Mouse (Mus musculus): ENCODE measurements at regions not wholly inside any gene's neighbourhood (a gene's known extent, or its start where the extent isn't known, plus 50 kb on each side); places are given as distances from the start of the nearest gene placed in this dataset.

DNA sequence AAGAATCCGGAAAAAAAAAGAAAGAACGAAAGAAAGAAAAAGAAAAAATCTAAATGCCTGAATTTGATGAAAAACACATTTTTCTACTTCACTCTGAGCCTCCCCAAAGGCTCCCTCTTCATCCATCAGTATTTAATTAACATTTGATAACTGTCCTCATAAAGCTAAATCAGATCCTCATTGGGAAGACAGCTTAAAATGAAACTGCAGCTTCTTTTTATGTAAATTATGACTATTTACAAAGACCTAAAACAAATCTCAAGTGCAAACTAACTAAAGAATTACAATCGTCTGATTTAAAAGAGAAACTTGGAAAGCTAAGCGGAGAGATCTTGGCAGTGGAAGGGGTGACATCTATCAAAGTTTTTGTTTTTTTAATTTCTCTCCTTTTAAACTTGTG is 481.4 kb upstream of the Intu start:
- in situ Hi-C loops (cut with MseI, MboI), result no loop called here

DNA sequence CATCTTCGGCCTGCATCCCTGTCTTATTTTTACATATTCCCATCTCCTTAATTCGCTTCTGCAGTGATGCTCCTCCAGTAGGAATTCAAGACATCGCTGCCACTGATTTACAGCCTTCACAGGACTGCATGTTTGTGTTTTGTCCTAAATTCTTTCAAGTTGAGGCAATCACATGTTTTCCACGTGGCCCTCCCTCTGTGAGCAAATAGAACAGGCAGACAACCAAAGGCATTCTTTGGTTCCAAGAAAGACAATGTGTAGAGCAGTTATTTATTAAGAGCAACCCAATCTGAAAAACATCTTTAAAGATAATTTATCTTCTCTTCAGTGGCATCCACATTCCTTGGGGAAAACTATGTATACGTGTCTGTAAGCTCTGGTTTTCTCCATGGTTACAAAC is 472.8 kb upstream of the Intu start:
- in situ Hi-C loops (cut with MseI, MboI), result no loop called here

DNA sequence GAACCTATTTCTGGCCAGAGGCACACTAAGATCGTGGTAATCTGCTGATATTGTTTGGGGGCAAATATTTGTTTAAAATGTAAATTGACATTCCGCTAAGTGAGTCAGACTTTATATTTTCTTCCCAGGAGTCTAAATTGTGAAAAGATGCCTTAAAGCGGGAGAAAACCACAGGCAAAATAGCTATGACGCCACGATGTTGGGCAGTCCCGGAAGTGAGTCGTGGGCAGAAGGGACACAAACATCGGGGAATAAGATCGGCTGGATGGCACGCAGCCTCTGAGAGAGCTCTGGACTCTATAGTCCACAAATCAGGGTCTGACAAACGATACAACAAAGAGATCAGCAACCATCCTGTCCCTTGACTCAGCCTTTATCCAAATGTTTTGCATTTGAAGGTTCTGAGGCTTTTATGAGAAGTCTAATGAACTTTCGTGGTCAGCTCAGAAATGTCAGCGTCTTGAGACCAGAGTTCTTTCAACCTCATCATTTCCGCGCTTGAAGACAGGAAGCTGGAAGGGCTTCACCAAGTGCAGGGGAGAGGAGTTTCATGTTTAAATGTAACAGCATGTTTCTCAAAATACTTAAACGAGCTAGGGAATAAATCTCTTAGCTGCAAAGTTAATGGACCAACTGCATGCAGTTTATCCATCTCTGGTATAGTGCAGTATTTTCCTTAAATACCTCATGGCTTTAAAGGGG is 472.2 kb upstream of the Intu start:
- in situ Hi-C loops (cut with MseI, MboI), result no loop called here

DNA sequence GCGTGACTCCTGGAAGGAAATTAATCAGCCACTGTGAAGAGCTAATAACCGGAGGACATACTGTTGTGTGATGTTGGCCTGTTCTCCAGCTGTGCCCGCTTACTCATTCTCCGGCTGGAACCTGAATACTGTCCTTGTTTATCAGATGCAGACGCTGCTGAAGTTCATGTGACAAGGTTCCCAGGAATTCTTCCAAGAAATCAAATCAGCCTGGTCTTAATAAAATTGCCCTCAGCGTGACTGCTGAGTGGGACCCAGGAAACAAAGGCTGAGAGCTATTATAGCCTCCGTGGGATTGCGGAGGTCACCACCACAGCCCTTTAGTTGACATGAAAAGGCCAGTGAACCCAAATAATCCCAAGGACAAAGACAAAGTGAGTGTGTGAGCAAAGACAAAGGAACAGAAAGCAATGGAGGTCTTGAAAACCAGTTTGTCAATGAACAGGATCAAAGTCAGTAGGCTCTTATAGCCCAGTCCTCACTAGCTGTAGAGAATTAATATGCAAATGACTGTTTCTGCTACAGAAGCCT is 460.9 kb upstream of the Intu start:
- in situ Hi-C loops (cut with MseI, MboI), result no loop called here

DNA sequence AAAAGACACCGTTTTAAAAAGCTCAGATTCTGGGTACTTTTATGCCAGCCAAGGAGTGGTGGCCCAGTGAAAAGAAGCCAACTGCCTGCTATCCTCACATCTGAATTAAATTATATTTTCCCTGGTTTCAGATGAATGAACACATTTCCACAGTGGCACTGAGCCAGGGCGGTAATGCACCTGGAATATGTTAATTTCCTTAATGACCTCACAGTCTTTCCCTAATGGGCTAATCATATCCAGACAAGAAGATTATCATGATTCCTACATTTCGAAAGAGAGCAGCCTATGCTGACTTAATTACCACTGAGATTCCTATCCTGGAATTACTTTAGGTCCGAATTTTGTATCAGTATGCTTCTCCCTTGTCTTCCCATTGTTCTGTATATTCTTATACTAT is 454.3 kb upstream of the Intu start:
- in situ Hi-C loops (cut with MseI, MboI), result no loop called here

DNA sequence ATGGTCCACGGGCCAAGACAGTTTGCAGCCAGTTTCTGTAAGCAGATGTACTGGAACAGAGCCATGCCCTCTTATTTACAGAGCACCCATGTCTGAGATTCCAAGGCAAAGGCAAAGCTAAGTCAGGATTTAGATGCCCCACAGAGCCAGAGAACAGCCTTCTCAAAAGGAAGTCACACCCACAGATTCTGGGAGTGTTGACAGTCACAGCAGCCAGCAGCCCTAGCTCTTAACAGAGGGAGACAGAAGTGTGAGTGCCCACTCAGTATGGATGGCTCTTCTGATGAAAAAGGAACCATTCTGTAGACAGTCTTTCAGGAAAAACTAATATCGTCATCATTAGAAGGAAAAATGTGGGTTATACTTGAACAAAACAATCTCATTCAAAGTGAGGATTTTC is 446.0 kb upstream of the Intu start:
- in situ Hi-C loops (cut with MseI, MboI), result no loop called here

DNA sequence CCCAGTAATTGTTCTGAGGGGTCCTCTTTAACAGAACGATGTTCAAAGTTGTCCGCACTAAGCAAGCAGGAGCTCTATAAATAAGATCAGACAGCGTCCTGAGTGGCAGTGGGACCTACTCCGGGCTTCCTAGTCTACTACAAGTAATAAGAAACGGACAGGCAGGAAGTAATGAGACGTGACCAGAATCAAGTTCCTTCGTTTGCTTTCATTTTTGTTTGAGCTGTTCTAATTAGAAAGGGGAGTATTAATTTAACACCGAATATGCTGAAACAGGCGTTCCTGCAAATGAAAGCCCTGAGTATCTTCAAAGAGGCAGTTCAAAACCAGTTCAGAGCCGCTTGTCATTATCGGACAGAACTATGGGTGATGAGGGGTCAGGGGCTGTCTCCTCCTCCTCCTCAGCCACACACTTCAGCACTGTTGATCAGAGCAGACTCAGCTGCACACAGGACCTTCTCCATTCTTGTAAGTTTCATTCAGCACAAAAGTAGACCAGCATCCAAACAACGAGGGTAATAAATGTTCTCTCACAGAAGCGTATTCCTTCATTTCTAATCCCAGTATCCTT is 439.2 kb upstream of the Intu start:
- in situ Hi-C loops (cut with MseI, MboI), result no loop called here

DNA sequence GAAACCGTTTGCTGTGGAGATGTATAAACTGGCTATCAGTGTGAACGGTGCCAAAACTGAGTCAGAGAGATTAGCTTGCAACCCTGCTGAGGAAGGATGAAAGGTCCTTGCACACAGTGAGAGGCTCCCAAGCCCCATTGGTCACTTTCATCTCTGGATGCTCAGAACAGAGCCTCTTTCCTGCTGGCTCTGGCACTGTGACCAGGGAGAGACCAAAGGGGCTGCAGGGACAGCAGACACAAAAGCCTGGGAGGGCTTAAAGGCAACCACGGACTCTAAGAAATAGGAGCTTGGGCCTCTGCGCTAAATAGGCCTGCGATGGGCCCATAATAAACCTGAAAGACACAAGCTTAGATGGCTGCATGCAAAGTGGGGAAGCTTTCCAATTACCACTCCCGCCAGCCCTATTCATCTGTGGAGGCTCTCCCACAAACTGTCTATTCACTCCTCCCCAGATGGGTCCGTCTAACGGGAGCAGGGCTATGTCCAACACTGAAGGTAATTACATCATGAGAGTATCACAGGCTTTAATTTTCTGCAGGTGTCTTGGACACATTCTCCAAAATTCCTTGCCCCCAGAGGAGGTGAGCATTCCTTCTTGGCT is 438.2 kb upstream of the Intu start:
- in situ Hi-C loops (cut with MseI, MboI), result no loop called here

DNA sequence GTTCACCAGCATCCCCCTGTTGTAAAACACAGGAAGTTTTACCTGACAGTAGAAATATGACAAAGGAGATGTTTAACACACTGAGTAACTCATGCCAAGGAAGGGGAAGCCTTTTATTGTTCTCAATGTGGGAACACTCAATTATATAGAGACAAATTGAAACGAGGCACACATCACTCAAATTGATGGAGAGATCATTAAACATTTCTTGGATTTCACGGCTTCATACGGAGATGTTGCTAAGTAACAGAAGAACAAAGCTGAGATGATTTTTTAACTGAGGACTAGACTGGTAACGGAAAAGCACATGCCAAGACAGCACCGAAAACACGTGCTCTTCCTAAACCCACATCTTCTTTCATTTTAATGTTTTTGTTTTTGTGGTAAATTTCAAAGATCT is 437.0 kb upstream of the Intu start:
- in situ Hi-C loops (cut with MseI, MboI), result no loop called here

DNA sequence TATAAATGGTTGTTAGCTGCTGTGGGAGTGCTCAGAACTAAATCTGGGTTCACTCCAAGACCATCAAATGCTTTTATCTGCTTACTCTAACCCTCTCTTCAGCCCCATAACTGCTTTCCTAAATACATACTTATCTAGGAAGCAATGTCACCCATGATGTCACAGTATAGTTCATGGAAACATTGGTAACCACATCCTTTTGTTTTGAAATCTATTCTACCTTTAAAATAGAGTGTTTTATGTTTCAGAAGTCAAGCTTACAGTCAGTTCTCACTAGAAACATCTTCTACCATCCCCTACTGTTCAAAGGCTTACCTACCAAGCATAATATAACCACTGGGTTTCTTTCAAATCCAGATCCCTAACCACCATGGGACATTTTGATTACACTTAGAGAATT is 436.4 kb upstream of the Intu start:
- in situ Hi-C loops (cut with MseI, MboI), result no loop called here

DNA sequence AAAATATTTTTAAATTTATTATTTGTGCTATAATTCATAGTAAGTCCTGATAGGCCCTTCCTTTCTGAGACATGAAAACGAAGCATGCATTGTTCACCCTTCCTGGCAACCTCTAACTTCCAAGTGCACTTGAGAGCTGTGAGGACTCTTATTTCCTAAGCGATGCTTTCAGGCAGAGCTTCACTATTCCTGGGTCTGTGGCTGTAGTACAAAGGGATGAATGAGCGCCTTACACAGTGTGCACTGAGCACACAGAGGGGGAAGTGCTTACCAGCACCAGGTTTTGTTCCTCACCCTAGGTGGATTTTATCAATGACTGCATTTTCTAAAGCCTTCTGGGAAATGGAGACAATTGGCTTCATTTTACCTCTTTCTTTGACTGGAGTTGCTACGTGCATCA is 428.4 kb upstream of the Intu start:
- in situ Hi-C loops (cut with MseI, MboI), result no loop called here

DNA sequence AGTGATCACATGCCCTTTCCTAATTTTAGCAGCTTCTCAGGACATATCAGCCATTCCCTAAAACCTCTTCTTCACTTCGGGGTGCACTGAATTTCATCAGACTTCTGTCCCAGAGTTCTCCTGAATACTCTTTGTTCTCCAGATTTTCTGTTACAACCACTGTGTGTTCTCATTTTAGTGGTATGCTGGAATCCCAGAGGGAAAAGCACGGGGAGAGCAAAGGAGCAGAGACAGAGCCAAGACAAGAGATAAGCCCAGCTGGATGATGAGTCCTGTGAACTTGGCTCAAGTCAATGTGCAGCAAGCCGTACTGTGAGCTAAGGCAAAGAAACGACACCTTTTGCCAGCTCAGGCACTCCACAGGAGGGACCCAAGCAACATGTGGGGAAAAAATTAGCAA is 416.3 kb upstream of the Intu start:
- in situ Hi-C loops (cut with MseI, MboI), result no loop called here

DNA sequence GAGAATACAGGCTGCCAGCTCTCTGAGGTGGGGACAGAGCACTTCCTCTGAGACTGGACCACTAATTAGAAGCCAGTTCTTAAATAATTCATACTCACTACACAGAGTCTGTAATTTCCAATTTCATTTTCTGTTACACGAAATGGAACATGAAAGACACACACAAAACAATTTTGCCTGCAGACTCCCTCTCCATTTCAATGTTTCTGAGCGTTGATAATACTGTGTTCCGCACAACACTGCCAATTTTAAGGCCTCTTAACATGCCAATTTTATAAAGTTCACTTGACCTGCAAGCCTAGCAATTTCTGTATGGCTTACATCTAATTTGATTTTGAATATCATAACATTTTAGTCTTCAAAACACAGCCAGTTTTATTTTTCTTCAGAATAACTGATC is 412.5 kb upstream of the Intu start:
- in situ Hi-C loops (cut with MseI, MboI), result no loop called here

DNA sequence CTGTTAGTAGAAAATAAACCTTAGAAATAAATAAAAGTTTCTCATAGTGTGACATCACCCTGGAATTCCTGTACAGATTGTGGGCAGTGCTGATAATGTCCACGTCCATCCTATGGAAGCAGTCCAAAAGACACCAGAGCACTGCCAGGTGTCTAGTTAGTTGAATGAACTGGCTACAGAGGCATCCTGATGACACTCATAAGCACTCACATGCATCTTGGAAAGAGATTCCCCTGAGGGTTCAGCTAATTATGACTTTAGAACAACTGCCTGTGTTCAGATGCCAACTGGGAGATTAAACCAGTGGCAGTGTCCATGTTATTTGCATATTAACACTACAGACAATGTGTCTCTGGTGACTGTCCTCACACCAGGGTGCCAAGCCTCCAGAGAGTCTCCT is 411.6 kb upstream of the Intu start:
- in situ Hi-C loops (cut with MseI, MboI), result no loop called here

DNA sequence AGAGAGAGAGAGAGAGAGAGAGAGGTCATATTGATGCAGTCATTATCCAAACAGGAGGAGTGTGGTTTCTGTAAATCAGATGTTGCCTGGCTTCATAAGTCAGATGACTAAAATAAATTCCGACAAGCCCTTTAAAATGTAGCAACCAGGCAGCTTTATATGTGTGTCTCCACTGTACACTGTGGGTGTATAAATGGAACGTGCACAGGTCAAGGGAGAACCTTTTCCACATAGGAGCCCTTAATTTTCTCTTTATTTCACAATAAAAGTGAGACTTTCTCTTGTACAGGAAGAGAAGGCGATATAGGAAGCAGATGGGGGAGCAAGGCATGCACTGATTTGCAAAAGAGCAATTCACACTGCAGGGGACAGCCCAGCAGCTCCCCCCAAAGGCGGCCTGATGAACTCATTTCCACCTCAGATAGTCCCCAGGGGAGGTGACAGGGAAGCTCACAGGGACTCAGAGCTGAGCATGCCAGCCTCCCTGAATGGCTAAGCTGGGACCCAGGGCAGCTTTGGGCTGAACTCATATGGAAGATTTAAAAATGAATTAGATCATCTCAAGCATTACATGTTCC is 410.7 kb upstream of the Intu start:
- in situ Hi-C loops (cut with MseI, MboI), result no loop called here

DNA sequence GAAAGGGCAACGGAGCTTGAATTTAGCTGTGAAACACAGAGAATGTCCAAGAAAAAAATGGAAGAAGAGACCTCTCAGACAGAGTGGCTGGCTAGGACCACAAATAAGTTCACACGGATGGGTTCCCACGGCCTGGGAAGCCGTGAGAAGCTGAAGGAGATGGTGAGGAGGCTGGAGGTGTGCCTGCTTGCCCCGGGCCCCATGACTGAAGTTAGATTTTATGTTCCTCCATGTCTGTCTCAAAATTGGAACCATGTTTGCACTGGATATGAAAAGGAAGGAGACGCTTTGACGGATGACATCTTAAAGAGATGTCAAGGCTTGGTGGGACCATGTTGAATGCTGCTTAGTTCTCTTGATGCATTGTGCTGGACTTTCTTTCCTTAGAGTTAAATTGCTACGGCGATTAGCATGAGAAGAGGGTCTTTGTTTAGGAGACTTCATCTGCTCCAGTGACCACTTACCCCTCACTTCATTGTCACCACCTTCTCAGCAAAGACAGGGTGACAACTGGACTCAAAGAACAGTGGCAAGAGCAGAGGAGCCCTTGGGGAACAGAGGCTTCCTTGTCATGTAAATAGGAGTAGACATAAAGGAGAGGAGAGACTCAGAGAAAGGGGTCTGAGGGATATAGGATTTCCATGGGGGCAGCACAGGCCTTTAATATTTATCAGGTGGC is 407.4 kb upstream of the Intu start:
- in situ Hi-C loops (cut with MseI, MboI), result no loop called here

DNA sequence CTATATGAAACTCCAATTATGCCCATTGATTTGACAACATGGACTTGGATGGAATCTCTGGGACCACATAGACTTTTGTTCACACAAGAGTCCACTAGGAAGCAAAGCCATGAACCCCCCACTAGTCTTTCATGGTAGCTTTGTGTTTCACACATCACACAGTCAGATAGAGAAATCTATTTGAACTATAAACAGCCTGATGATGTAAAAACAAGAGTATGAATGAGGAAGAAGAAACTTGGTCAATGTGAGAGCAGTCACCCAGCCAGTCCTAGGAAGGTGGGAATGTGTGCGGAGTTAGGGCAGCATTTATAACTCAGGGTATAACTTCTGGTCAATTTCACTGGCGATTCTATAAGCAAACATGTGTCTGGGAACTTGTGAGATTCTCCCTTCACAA is 404.2 kb upstream of the Intu start:
- in situ Hi-C loops (cut with MseI, MboI), result no loop called here

DNA sequence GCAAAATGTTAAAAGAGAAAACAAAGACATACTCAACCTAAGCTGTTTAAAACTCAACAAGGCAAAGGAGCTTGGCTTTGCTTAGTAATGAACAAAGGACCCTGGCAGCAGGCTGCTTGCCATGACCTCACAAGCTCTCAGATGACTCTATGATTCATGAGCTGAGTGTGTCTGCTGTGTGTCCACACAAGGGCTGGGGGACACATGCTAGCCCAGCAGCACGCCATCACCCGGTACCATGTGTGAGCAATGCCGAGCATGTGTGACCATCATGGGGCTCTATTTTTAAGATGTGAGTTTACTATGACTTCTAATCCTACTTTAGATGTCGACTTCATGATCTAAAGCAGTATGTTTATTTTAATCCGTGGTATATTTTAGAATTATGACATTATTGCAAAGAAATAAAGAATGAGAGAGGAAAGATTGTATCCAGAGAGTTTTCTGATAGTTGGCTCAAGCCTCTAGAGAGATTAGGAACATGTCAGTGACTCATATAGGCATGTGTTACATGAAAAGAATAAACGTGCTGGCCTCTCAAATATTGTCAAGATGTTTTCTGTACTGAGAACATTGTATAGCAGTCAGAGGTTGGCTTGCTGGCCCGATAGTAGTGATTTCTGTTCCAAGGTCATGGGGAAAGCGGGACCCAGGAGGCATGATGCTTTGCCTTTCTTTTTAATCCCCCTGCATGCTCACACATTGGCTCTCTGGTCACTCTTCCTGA is 400.1 kb upstream of the Intu start:
- in situ Hi-C loops (cut with MseI, MboI), result no loop called here

DNA sequence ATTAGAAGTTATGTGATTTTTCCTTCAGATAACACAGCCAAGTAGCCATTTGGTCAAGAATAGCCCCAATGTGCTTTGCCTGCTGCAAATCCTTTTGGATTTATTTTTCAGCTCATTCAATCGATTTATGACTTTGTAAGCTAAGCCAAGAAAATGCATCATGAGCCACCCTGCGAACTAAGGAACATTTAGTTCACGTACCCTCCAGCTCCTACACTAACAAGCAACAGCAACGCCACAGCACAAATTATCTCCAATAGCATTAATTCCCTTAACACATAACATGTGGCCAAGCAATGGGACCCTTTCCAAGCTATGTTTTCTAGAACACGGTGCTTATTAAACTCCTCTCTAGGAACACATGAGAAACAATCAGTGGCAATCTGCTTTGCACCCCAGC is 392.4 kb upstream of the Intu start:
- in situ Hi-C loops (cut with MseI, MboI), result no loop called here

DNA sequence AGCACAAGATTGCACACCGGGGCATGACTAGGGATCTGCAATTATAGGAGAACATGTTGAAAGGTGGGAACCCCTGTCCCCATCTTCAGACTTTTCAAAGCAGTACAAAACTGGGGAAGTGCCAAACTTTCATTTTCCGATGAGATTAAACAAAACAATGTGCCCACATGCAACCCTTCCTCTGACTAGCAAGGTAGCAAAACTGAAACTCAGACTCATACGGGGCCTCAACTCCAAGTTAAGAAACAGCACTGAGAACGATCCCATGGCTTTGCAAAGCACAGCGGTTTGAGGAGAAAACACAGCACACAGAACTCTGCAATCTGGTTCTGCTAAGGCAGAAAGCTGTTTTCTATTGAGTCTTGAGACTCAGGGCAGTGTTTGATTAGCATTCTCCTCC is 388.9 kb upstream of the Intu start:
- in situ Hi-C loops (cut with MseI, MboI), result no loop called here

DNA sequence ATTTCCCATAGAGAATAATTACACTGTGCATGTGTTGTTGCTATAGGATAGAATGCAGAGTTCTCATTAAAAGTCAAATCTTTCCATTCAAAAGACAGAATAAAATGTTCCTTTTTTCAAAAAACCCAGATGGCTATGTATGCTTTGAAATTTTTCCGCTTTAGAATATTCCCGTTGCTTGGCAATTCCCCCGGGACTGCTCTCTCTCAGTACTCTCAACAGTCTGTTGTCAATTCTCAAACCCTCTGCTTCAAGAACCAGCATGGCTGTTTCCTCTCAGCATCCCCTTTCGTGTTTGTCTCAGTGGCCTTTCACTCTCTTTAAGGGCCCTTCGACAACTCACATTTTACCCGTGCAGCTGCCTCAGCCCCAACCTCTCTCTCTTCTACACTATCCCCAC is 372.5 kb upstream of the Intu start:
- in situ Hi-C loops (cut with MseI, MboI), result no loop called here
